Mouse (Mus musculus) thymus, postnatal 14 days (tissue): ENCODE measurements at regions not wholly inside any gene's neighbourhood (a gene's known extent, or its start where the extent isn't known, plus 50 kb on each side); places are given as distances from the start of the nearest gene placed in this dataset.

Experiments
- DNase-seq: peaks from one replicate; pipeline ENCODE4 v3.0.0; 2021

DNA sequence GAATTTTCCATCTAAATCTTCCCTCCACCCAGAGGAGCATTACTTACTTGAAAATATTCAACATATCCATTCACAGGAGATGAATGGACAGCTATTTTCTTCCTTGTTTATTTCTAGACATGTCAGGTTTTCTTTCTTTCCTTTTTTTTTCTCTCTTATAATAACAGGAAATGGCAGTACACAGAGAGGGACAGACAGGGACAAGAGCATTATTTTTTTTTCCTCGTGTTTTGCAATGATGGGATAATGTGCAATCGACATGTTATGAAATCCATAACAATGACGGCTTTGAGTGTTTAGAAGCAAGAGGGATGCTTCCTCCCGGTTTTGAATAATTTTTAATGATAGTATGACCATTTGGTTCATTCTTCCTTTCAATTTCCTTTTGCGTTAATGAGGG is 86.6 kb upstream of the Gm765 start:
- DNase-seq: no peak

DNA sequence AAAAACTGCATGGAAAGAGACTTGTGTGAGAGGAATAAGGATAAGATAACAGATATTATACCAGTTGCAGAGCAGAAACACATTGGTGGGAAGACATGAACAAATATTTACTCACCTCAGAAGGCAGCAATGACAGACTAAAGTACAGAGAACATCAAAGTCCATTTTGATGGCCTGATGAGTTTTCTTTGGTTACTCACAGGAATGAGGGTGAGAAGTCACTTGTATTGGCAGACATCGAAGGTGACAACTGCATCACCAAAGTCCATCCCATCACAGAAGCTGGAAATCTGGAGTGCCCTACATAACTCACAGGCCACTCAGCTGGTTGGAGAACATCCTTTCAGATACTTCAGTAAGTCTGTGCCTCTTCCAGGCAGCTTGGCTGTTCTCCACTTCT is 60.1 kb upstream of the Gm765 start:
- DNase-seq: no peak

DNA sequence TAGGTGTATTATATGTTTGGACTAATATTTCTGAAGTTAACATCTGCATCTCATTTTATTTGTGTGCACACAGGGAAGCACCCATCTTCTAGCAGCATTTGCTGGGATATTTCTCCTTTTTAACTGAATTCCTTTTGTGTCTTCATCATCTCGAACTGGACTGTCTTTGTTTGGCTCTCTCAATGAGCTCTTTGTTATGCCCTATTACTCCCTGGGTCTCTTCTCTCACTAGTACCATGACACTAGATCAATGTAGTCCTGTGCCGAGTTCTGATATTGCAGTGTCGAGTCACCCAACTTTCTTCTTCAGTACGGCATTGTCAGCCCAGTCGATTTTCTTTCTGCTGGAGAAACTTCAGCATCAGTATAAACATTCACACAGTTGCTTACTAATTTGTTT is 52.0 kb upstream of the Gm765 start:
- no peak for DNase-seq
